Mouse (Mus musculus) megakaryocyte, embryonic 14.5 days (primary cell): ENCODE results near the gene Celf2.

Experiments used
- FLI1 ChIP-seq: IDR thresholded peaks from 2 replicates; pipeline ENCODE4 v1.6.1; 2012; ENCODE audit warnings: low read length, inconsistent platforms, mixed read lengths
- GATA1 ChIP-seq: IDR thresholded peaks from 3 replicates; pipeline ENCODE4 v1.6.1; 2012; ENCODE audit warnings: mixed read lengths, low read length, inconsistent platforms, borderline replicate concordance

DNA sequence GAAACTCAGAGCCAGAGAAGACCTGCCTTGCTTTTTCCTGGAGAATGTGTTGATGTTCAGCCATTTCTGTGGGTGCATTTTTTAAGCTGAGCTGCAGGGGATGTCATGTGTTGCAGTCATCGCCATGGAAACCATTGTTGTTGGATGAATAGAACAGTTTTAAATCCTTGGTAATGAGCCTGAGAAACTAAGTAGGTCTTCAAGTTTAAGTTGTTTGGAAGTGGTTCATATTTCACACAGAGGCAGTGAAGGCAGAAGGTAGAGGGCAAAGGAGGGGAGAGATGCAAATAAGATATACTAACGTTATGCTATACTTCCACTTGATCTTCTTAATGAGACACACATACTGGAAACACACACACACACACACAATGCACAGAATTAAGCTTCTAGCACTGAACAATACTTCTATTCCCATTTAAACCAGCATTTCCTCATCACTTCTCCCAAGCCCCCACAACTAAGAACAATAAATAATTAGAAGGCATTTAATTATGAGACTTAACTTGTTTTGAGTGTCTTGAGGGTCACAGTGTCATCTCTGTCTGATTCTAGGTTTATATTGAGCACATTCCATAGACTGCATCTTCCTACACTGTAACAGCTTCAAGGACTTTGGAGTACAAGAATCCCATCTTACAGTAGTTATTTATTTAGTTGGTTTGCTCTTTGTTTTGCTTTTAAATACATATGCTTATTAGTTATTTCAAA lies 199.1 kb downstream of the Celf2 start:
- TF ChIP-seq GATA1 (no peak), FLI1 (no peak)
